Mouse (Mus musculus): ENCODE measurements around the gene Top1. TPM values are rescaled to one million over a fixed set of nuclear protein-coding genes. Genes with fewer than 3 reads are reported as not detected.

Gene Top1
- polyA plus RNA-seq, 1 experiment from 2014 or later: 105 TPM

DNA sequence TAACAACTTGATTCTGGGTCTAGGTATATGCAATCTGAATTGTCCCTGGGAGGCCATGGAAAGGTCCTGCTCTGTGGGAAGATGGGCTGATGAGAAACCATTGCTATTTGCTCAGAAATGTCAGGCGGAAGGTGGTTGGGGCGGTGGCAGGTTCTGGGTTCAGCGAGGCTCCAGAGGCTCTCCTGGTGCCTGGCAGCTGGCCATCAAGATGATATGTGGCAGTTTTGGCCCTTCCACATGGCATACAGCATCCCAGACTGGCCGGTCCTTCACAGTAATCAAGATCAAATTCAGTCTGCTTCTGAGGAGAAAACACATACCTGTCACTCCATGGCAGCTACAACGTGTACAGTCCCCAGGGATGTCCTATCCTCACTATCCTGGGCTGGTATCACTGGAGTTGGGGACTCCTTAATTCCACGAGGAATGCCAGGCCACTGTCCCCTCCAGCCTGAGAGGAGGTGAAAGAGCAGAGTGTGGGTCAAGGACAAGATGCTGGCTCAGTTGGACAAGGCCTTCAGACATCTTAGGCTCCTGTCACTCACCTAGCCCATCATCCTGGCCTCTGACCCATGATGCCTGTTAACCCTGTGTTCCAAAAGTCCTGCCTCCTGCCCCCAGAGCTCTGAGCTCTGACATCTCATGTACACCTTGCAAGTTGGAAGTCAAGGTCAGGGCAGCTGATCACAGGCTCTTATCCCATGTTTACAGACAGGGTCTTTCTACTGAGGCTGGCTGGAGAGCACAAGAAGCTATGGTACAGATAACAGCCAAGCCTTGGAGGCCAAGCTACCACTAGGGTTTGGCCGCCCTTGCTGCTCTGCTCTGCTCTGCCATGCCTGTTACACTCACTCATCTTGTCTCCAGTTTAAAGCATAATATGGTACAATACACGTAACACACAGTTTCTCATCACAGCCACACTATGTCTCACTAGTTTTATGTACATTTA is 125.9 kb downstream of the Top1 start:
- Histone ChIP-seq H3K4me3 (no peak overlapping the region), H3K4me2 (replicated peaks) (no peak overlapping the region), H3K36me3 (peaks cover 10% of the 10 kb centered on the region; the same call in 1 of the 2 replicates), H3K9ac (no peak overlapping the region), H3K4me1 (no peaks in the 10 kb centered on the region), H3K27me3 (no peaks in the 10 kb centered on the region), H3K9me3 (no peaks in the 10 kb centered on the region), H3K27ac (no peak overlapping the region)
- ATAC-seq (ENCODE audit: insufficient number of reproducible peaks, insufficient read depth, low FRiP score, low TSS enrichment): no peak
- 82% methylated on average over 8 of the region's 8 CpGs for WGBS

Small RNA genes within 50 kb of the gene (microRNA-seq; reads per million reads assigned to microRNA genes)
- not detected for gene Gm23968

Other genes with a start within 250 kb of the Top1 start
- gene Plcg1, start 85.4 kb downstream of the Top1 start, polyA plus RNA-seq (2016; fragmentation: Nextera tagmentation; extraction: Ambion mirVana): 104 and 108 TPM in 2 replicates
- 12.0 and 12.2 TPM in 2 replicates for gene Zhx3, start 227.1 kb downstream of the Top1 start, polyA plus RNA-seq (2016; fragmentation: Nextera tagmentation; extraction: Ambion mirVana)
- 2.1 and 2.7 TPM in 2 replicates for gene Lpin3, start 234.8 kb downstream of the Top1 start, polyA plus RNA-seq (2016; fragmentation: Nextera tagmentation; extraction: Ambion mirVana)

All from embryonic facial prominence, embryonic 12.5 days (tissue).